Mouse (Mus musculus) embryonic fibroblast, embryonic 13.5 days (primary cell): ENCODE measurements around the gene Zmiz1.

Experiments used
- CTCF ChIP-seq: IDR thresholded peaks from 2 replicates; pipeline ENCODE4 v1.5.1; 2011; ENCODE audit warnings: mild to moderate bottlenecking, control low read depth, low read length, moderate library complexity, borderline replicate concordance; ENCODE audit not compliant: insufficient read depth
- POLR2A ChIP-seq: IDR thresholded peaks from 2 replicates; pipeline ENCODE4 v1.6.1; 2011; ENCODE audit warnings: low read depth, mild to moderate bottlenecking, control low read depth, low read length, moderate library complexity

GRCm38 (mm10) chr14:25504241-25504640 lies 45.3 kb downstream of the Zmiz1 start:
- TF ChIP-seq CTCF (no peak), POLR2A (no peak)
